Mouse (Mus musculus) left cerebral cortex, postnatal 25 days (tissue): ENCODE results near the gene Nsl1. TPM values are rescaled to one million over a fixed set of nuclear protein-coding genes. Genes with fewer than 3 reads are reported as not detected.

ENCODE experiments used
- DNase-seq, 2 experiments: peaks; one replicate each; pipeline ENCODE4 v3.0.0; 2022; ENCODE audit warnings: low spot score in 2 of 2, mixed read lengths in 1 of 2
- intact Hi-C: fragments of 180-260 bp; cut with DNase I; formaldehyde crosslinking; loops from one replicate; pipeline ENCODE4 v1.15.1; 2025
- total RNA-seq, 2 experiments: library from RNA; stranded (reverse); gene quantifications; 2 replicates each; pipeline ENCODE4 v1.2.3; 2021

Nsl1 gene
- total RNA-seq, 2 experiments from 2014 or later = 0.32 to 0.69 TPM

GRCm38 (mm10) chr1:191122744-191123143 is 59.9 kb downstream of the Nsl1 start:
- DNase-seq = peak in 1 of 2 experiments; percentile 23
- intact Hi-C loops = no loop called here

GRCm38 (mm10) chr1:191123696-191124095 is 60.9 kb downstream of the Nsl1 start:
- DNase-seq = no peak

GRCm38 (mm10) chr1:191124288-191124687 is 61.5 kb downstream of the Nsl1 start:
- intact Hi-C loops = no loop called here
- no peak for DNase-seq

More at GRCm38 (mm10) chr1:191123696-191124095, 60.9 kb downstream of the Nsl1 start:
- intact Hi-C loops = no loop called here

- DNase-seq = peak; percentile 30 to 41
These were observed 63.2 kb downstream of the Nsl1 start for GRCm38 (mm10) chr1:191125811-191126638.

GRCm38 (mm10) chr1:191131692-191132091 is 68.9 kb downstream of the Nsl1 start:
- DNase-seq = no peak

More at GRCm38 (mm10) chr1:191125811-191126638, 63.2 kb downstream of the Nsl1 start:
- intact Hi-C loops = loop anchor here (2.0 kb wide), 1 partner anchor 31 kb away; no protein-coding TSS in a partner anchor

GRCm38 (mm10) chr1:191132240-191132639 is 69.4 kb downstream of the Nsl1 start:
- no peak for DNase-seq
- intact Hi-C loops = no loop called here

More at GRCm38 (mm10) chr1:191131692-191132091, 68.9 kb downstream of the Nsl1 start:
- intact Hi-C loops = no loop called here

GRCm38 (mm10) chr1:191132934-191133333 is 70.1 kb downstream of the Nsl1 start:
- DNase-seq = no peak
- intact Hi-C loops = no loop called here

GRCm38 (mm10) chr1:191135406-191135805 is 72.6 kb downstream of the Nsl1 start:
- no peak for DNase-seq
- intact Hi-C loops = no loop called here

Other genes starting within 250 kb of the Nsl1 start
- gene Rps6kc1, start 151.2 kb upstream of the Nsl1 start, total RNA-seq = 100 to 1,000 TPM; 106 to 110 TPM
- gene Angel2, start 137.9 kb upstream of the Nsl1 start, total RNA-seq = 10 to 100 TPM; 59.7 to 63.6 TPM
- 1 to 10 TPM; 1.8 to 1.9 TPM for gene Vash2, start 83.7 kb upstream of the Nsl1 start, total RNA-seq
- 10 to 100 TPM; 13.0 to 15.3 TPM for gene Flvcr1, start 36.9 kb upstream of the Nsl1 start, total RNA-seq
- not detected for gene Spata45, start 26.4 kb upstream of the Nsl1 start, total RNA-seq
- 10 to 100 TPM; 26.6 to 27.1 TPM for gene Tatdn3, start 80 bp upstream of the Nsl1 start, total RNA-seq
- gene Batf3, start 34.8 kb downstream of the Nsl1 start, total RNA-seq = 1 to 10 TPM; 1.2 to 1.9 TPM
- gene Fam71a, start 101.8 kb downstream of the Nsl1 start, total RNA-seq = not detected
- gene Atf3, start 155.0 kb downstream of the Nsl1 start, total RNA-seq = 1 to 10 TPM in 1 of 2 experiments, under 1 TPM in 1; 0.53 to 1.4 TPM